Mouse (Mus musculus) mouse trophoblast stem cell (cell line): ENCODE results near the gene Serpinb9.
"Not testable (repeated sequence)": the region's sequence is repeated elsewhere in the genome, so short reads cannot be mapped to it uniquely, and the experiment has no call there.

Source experiments
- in situ Hi-C, 2 experiments: fragments of 300-500 bp; cut with MseI, MboI; formaldehyde crosslinking; loops; 2 replicates in 1 of 2; 3 replicates in 1 of 2; pipeline ENCODE4 v1.15.1; 2025

The Serpinb9 gene

DNA sequence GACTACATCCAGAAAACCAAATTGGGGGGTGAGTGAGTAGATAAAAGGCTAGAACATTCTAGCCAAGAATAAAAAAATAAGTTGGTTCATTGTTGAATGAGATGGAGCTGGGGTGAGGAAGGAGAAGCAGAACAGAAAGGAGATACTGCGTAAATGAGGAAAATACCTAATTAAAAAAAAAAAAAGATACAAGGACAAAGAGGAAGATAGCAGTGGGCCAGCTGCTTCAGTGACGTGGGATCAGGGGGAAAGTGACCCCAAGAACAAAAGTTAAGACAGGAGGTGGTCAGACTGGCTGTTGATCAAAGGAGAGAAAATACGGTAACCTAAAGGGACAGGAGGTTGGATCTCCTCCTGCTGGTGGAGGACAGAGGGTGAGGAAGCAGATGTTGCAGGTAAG lies at the start of gene Serpinb9:
TSS of gene Serpinb9 (plus strand) at position 301 of the 400 bp plus-strand sequence.
- in situ Hi-C loops = no loop called here

DNA sequence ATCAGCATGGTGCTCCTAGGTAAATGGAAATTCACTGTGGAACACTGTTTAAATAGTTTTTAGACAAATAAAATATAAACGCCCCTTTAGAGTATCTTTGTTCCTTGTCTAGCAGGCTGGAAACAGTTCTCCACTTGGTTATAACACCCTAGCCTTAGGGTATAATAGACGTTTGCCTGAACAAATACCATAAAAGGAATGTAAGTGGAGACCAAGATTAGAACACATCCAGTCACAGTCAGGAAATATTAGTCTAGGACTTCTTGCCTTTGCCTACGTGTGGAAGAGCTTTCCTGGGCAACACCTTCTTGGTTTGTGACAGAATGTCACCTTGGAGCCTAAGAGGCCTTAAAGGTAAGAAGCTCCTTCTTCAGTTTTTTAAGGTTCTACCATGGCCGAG lies 46.5 kb upstream of the Serpinb9 start:
- in situ Hi-C loops = no loop called here

DNA sequence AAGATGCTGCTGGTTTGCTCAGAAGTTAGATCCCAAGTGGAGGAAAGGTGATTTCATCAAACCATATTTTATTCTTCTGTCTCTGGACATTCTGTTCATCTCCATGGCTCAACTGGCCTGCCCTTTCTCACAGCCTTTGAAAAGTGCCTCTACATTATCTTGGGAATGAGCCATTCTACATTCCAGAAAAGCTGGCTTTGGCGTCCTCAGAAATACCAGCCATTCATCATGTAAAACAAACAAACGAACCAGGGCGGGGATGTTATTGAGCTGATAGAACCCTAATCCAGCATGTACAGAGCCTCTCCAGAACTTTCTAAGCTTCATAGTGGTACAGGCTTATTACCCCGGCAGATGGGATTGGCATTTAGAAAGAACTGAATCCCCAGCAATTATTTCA lies 45.1 kb upstream of the Serpinb9 start:
- in situ Hi-C loops = no loop called here

DNA sequence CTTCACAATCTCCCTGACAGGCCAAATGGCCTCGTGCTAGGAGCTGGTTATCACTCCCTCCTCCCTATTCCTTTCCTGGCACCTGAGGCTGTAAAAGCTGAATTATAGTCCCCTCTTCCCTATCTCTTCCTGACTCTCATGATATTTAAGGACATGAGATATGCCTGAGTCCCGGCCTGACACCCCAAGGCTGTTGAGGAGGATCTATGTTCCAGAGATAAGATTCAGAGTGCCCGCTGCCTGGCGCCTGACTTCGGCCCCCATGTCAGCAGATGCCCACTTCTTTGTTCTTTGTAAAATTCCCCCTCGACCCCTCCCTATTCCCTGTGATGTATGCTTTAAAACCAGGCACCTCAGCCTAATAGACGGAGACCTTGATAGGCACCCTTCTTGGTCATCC lies 44.5 kb upstream of the Serpinb9 start:
- in situ Hi-C loops = not testable (repeated sequence)

DNA sequence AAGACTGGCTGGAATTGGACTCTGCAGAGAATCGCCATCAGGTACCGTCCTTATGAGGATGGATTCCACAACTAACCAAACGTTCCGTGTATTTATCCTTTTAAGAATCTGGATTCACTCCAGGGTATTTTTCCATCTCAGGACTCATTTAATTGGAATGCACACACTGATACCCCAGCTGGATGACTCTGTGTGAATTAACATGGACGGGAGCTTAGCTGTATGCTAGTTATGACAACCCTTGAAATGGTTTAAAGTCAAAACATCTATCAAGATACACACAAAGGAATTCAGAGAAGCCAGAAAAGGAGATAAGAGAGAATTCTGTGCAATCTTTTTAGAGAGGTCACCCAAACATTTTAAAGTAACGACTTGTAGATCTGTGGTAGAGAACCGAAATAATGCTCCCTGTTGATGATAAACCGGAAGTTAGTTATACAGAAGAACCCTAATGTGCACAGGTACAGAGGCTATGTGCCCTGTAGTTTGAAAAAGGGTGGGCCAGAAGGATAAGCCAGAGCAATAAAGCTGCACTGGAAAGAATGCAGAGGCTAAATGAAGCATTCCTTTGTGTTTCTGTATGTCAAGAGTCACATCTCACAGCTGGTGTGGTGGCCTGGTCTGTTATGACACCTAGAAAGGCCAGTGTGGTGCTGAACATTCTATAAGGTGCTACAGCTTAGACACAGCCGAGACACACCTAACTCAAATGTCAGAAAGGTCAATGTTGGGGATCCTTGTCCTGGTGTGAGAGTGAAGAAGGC lies 38.9 kb upstream of the Serpinb9 start:
- in situ Hi-C loops = loop anchor here in 1 of 2 experiments (10.0 kb wide), 1 partner anchor 49 kb away; no protein-coding TSS in a partner anchor

DNA sequence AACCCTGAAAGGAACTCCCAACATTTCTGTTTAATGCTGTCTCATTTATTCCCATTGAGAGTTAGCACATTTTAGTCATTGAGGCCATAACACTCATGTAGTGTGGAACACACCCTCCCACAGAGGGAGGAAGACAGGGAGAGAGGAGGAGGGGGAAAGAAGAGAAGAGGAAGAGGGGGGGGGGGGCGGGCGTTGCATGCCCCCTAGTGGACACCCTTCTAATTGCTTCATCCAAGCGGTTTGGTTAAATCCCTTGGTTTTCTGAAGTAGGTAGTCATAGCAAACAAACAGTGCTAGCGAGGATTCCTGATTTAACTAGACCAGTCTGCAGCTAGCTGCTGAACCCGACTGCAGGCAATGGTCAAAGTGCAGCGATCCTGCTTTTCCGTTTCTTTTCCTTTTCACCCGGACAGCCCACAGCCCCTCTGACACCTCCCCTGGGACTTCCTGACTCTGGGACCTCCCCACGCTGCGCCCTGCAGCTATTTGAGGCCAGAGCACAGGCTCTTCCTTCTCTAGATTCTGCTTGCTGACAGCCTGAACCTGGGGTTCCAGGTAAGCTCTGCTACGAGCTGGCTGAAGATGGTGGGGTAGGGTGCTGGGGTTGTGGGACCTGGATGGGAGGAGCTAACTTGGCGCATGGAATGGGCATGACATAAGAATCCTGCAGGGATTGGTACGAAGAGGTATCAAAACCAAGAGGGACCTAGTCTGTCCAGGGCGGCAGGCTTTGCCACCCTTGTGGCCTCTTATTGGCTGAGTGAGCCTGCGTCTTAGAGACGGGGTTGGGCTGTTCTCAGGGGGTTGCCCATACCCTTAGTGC lies 37.9 kb upstream of the Serpinb9 start, which contains the start of gene Serpinb6b:
TSS of gene Serpinb6b (plus strand) at position 221 of the 823 bp plus-strand sequence.
- in situ Hi-C loops = loop anchor here in 1 of 2 experiments (10.0 kb wide), 1 partner anchor 50 kb away; no protein-coding TSS in a partner anchor

DNA sequence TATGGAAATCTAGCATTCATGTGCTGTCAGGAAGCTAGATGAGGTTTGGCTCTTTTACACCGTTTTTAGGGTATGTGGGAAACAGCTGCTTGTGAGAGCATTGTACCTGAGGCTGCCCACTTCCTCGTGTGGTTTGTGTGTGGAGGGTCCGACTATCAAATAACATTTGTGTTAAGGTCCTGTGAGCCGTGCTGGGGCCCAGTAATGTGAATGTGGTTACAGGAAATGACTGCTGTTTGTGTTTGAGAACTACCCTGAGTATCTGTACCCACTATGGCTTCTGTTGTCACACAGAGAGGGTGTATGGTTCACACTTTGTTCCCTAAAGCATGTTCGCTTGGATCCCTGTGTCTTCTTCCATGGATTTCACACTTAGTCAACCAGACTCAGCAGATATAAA lies 36.9 kb upstream of the Serpinb9 start:
- in situ Hi-C loops = loop anchor here in 1 of 2 experiments (10.0 kb wide), 1 partner anchor 51 kb away; no protein-coding TSS in a partner anchor

DNA sequence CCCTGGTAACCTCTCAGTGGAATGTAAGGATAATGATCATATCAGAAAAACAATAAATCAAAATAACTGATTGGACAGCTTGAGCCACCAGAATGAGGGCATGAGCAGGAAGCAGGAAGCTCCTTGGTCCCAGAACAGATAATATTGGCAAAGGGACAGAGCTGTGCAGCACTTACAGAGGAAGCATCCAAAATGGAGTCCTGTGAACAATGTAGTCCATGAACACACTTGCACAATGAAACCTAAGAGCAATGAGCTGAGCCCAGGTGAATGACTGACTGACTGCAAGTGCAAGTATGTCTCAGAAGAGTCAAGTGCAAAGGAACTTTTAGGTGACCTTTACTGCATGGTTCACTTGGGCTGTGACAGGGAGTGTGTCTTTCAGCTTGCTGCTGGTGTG lies 35.8 kb upstream of the Serpinb9 start:
- in situ Hi-C loops = loop anchor here in 1 of 2 experiments (10.0 kb wide), 1 partner anchor 52 kb away; no protein-coding TSS in a partner anchor

DNA sequence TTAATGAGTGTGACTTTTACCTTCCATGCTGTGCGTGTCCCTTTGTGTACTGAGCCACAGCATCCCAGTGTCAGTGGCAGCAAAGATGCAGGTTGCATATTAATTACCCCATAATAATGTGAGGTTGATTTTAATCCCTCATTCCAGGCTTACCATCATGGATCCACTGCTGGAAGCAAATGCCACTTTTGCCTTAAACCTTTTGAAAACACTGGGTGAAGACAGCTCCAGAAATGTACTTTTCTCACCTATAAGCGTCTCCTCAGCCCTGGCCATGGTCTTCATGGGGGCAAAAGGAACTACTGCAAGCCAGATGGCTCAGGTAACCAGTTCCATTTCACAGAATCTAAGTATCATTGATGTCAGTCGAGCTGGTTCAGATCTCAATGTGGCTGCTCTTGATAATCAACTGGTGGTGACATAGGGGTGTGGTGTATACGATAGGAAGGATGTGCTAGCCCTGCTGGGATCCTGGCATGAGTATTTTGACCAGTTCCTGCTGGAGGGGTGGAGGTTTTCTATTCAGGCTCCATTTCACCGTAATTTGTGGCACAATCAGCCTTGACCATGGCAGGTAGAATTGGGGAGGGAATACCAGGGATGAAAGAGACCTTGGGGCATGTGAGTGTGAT lies 34.6 kb upstream of the Serpinb9 start:
- in situ Hi-C loops = loop anchor here in 1 of 2 experiments (10.0 kb wide), 1 partner anchor 54 kb away; no protein-coding TSS in a partner anchor

DNA sequence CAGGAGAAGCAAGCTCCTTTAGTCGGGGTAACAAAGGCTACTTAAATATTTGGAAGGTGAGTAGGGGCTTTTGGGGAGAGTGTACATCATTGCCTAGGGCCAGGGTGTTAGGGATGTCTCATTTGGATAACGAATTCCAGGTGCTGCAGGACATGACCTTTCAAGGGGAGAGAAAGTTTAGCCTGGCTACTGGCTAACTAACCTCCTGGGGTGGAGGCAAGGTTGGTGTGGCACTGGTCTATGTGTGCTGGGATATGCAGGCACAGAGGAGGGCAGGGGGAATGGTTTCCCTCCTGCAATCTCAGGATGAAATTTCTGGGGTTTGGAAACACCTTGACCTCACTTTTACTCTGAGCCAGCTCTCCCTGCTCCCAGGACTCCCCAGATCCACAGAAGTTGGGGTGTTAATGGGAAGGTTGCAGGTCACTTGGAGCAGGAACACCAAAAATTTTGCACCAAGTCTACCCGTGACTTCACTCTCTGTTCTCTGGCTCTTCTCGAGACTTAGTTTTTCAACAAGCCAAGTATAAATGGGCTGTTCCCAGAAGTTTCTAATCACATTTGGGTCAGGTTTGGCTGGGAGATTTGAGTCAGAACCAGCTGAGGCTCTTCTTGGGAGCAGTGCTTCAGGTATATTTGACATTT lies 33.9 kb upstream of the Serpinb9 start:
- in situ Hi-C loops = loop anchor here in 1 of 2 experiments (10.0 kb wide), 1 partner anchor 54 kb away; no protein-coding TSS in a partner anchor

DNA sequence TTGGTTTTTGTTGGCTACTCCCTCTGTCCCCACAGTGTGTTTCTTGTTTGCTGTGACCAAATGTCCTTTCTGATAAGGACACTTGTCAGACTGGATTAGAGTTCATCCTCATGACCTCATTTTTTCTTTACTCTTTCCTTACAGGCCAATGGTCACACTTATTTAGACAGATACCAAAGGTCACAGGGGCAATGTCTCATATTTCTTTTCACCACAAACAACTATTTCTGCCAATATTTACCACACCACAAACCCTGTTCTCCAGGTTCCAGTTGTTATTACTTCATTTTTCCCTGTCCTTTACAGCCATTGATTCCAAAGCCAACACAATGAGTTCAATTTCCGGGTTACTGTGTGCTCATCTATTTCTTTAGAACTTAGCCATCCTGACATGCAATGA lies 33.4 kb upstream of the Serpinb9 start:
- in situ Hi-C loops = loop anchor here in 1 of 2 experiments (10.0 kb wide), 1 partner anchor 55 kb away; no protein-coding TSS in a partner anchor

DNA sequence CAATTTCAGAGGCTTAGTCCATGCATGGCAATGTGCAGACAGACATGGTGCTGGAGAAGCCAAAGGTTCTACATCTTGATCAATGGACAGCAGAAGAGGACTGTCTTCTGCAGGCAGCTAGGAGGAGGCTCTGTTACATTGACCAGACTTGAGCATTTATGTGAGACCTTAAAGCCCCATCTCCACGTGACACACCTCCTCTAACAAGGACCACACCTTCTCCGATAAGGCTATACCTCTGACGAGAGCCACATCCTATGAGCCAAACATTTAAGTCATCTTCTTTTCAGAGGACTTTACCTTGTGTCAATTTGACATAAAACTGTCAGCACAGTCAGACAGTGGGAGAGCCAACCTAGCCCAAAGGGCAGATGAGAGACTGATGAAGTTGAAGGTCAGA lies 32.3 kb upstream of the Serpinb9 start:
- in situ Hi-C loops = no loop called here

DNA sequence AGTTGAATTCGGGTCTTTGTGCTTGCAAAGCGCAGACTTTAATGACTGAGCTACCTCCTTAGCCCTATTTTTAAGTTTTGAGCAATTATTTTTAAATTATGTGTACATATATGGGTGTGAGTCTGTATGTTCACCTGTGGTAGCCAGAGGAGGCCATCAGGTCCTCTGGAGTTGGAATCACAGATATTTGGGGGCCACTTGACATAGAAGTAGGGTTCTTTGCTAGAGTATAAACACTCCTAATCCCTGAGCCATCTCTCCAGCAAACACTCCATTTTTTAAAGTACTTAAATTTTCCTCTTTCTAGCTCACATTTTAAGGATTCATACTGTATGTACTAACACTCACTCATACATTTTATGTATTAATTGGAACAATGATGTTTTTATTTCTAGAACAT lies 28.8 kb upstream of the Serpinb9 start:
- in situ Hi-C loops = no loop called here

DNA sequence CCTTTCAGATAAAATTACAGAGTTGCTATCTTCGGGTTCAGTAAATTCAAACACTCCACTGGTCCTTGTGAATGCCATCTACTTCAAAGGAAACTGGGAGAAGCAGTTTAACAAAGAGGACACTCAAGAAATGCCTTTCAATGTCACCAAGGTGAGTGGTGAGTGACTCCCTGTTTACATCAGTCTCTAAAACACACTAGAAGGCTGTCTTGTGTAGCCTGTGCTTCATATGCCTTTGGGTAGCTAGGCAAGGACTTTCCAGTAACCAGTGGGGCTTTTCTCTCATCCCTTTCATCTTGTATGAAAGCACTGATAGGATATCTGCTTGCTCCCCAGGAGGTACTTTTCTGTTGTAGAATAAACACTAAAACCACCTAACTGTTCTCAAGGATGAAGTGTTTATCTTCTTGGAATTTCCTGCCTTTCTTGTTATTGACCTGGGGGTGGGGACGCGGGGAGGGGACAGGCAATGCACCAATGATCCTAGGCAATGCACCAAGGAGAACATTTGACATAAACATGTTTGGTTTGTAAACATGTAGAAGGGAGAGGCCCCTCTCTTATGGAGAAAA lies 28.1 kb upstream of the Serpinb9 start:
- in situ Hi-C loops = no loop called here

DNA sequence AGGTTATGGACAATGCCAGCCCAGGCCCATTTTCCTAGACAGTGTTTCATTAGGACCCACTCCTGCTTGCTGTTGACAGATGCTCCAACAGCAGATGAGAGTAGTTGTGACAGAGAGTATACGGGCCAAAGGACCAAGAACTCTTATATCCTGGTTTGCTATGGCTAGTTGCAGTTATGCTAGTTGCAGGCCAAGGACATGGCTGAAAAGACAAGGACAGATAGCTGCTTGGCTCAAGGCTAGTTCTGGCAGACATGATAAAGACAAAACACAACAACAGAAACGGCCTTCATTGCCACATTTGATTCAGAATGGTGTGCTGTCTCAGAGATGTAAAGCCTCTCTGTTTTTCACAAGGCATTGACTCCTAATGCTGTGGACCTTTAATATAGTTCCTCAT lies 27.3 kb upstream of the Serpinb9 start:
- in situ Hi-C loops = no loop called here

DNA sequence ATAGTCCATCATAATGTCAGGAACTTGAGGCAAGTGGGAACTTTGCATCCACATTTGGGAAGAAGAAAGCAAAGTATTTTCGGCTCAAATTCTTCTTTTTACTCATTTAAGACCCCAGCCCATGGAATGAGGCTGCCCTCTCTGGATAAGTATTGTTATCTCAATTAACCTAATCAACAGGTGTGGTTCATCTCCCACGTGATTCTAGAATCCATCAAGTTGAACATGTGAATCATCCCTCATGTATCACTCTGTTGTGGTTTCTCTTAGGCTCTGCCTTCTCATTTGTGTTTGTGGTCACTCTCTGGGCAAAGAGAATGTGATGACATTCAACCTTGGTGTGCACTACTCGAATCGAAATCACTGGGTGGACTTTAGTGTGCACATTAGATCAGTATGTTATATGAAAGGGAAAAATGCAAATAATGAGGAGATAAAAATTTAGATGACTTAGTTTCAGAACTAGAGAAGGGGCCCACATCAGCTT lies 20.5 kb upstream of the Serpinb9 start:
- in situ Hi-C loops = no loop called here

DNA sequence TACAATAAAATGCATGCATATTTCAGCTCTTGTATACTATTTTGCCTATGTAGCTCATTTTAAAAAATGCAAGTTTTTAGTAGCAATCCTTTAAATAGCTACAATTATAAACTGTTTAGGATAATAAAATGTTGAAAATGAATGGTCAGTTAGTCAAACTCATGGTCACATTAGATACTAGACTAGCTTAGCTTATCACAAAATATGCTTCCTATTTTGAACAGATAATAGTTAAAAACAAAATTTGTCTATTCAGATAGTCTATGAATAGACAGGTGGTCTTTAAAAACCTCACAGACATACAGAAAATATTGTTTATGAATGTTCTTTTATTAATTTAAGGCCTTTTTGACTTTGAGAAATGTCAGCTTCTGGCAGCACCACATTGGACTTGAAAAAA lies 16.8 kb upstream of the Serpinb9 start:
- in situ Hi-C loops = no loop called here

DNA sequence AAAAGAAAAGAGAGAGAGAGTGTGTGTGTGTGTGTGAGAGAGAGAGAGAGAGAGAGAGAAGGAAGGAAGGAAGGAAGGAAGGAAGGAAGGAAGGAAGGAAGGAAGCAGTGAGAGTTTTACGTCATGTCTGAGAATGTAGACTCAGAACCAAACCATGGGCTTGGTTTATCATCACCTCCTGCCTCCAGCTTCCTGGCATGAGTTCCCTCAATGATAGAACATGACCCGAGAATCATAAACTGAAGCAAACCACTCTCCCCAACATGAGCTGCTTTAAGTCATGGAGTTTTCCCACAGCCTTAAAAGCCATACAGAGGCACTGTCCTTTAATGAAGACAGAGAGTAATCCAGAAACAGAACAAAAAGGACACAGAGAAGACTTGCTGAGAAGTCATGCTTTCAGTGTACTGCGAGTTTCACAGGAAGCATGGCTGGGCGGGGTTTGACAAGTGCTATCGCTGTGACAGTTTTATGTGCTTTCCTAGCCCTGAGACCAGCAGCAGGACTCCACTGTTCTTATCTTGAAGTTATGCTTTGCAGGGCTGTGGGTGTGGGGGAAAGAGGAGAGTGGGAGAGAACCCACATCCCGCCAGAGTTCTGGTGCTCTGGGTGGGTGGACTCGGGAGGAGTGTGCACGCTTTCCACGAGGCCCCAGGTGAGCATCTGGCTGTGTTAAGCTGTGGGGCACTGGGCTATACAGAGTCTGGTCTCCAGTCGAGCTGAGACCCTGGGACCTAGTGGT lies 9.7 kb upstream of the Serpinb9 start:
- in situ Hi-C loops = no loop called here

DNA sequence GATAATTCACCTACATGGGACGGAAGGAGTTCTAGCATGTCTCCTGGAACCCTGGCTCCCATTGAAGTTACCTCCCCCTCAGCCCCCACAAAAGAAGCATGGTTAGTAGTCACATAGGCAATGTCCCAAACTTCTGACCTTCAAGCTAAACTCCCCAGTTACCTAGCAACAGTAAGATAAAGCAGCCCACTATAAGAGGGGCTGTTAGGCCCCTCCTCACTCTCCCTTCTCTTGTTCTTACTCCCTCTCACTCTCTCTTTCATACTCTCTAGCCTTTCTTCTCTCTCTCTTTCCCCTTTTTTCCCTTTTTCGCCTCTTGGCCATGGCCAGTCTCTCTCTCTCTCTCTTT lies 9.2 kb upstream of the Serpinb9 start:
- in situ Hi-C loops = no loop called here

DNA sequence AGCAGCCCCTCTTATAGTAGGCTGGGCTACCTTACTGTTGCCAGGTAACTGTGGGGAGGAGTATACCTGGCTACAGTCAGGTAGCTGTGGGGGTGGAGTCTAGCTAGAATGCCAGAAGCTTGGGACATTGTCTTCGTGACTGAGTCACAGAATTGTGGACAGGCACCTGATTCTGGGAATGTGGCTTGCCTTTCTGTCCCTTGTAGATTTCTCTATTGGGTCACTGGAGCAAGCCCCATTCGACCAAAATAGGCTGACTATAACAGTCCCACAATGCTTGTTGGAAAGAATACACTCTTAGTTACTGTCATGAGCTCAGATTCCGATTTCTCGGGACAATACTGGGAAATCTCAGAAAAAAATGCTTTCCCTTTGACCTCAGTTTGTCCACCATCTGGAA lies 8.0 kb upstream of the Serpinb9 start:
- in situ Hi-C loops = no loop called here
